Mouse (Mus musculus) heart, postnatal 0 days (tissue): ENCODE measurements around the gene Tent2. TPM values are rescaled to one million over a fixed set of nuclear protein-coding genes. Genes with fewer than 3 reads are reported as not detected.

ENCODE experiments used
- ATAC-seq: fragments of 200-750 bp; cut with Nextera tagmentation; 2 replicates; pipeline ENCODE4 v1.8.0; 2017; ENCODE audit warnings: low read depth, moderate number of reproducible peaks, moderate library complexity; ENCODE audit not compliant: insufficient read depth
- DNase-seq: peaks from one replicate; pipeline ENCODE4 v3.0.0-alpha.2; 2016; ENCODE audit warnings: low spot score
- H3K27ac ChIP-seq: fragments of 300-500 bp; sonication (generic); 2 replicates; pipeline ENCODE4 v1.5.1; 2014; ENCODE audit warnings: low read depth, mild to moderate bottlenecking
- H3K27me3 ChIP-seq: fragments of 300-500 bp; sonication (generic); 2 replicates; pipeline ENCODE4 v1.6.1; 2014; ENCODE audit warnings: low read length, mixed read lengths; ENCODE audit not compliant: control insufficient read depth, insufficient read depth
- H3K36me3 ChIP-seq: fragments of 300-500 bp; sonication (generic); replicated peaks from 2 replicates; pipeline ENCODE4 v1.6.1; 2014; ENCODE audit warnings: low read length, mixed read lengths; ENCODE audit not compliant: control insufficient read depth, insufficient read depth
- H3K4me1 ChIP-seq: fragments of 300-500 bp; sonication (generic); 2 replicates; pipeline ENCODE4 v1.6.1; 2014; ENCODE audit warnings: antibody characterized with exemption; ENCODE audit not compliant: control insufficient read depth, insufficient read depth
- H3K4me2 ChIP-seq: fragments of 300-500 bp; sonication (generic); 2 replicates; pipeline ENCODE4 v1.6.1; 2014; ENCODE audit warnings: low read depth, mild to moderate bottlenecking, low read length, moderate library complexity
- H3K4me3 ChIP-seq: fragments of 300-500 bp; sonication (generic); 2 replicates; pipeline ENCODE4 v1.5.1; 2014; ENCODE audit warnings: low read depth, low read length
- H3K9ac ChIP-seq: fragments of 300-500 bp; sonication (generic); replicated peaks from 2 replicates; pipeline ENCODE4 v1.6.1; 2014; ENCODE audit warnings: low read depth, low read length, mixed read lengths
- H3K9me3 ChIP-seq: fragments of 300-500 bp; sonication (generic); replicated peaks from 2 replicates; pipeline ENCODE4 v1.6.1; 2016; ENCODE audit warnings: low read length; ENCODE audit not compliant: control insufficient read depth
- CTCF ChIP-seq: IDR thresholded peaks from 2 replicates; pipeline ENCODE4 v1.5.1; 2016; ENCODE audit warnings: antibody characterized with exemption, control low read depth, low read depth
- EP300 ChIP-seq: IDR thresholded peaks from 2 replicates; pipeline ENCODE4 v1.6.1; 2016; ENCODE audit warnings: antibody characterized with exemption, low read depth
- WGBS: fragments of 180-500 bp; shearing (Covaris S2); extraction: QIAGEN DNeasy Blood & Tissue Kit; methylation state at CpG from one replicate; pipeline ENCODE4 v1.1.7; 2014; 5-methylcytosine and 5-hydroxymethylcytosine counted together
- polyA plus RNA-seq: library from polyadenylated mRNA; unstranded; fragments of >200 nt; fragmentation: Nextera tagmentation; extraction: Ambion mirVana; gene quantifications from 2 replicates; pipeline ENCODE4 v1.2.1, GENCODE M21; 2015
- total RNA-seq: library from RNA; depleted of rRNA; stranded (reverse); fragments of >200 nt; gene quantifications from 2 replicates; pipeline ENCODE4 v1.2.3, GENCODE M21; 2014; ENCODE audit warnings: low replicate concordance

The Tent2 gene
- total and polyA plus RNA-seq, 2 experiments from 2014 or later, result 19.2 to 34.0 TPM

DNA sequence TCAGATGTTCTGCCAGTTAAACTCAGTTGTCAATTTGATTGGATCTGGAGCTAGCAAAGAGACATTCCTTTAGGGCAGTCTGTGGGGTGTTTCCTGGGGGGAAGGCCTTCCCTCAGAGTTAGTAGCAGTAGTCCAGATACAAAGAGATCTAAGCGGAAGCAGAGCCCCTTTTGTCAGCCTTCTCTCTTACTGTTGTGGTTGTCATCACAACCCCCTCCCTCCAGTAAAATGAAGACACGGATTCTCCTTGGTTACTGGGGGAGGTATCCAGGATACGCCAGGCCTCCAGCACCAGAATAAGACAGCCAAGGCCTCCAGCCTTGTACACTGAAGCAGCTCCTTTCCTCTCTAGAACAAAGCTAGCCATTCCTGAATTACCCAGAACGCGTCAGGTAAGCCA, 63.2 kb downstream of the Tent2 start:
- DNase-seq, result no peak
- Histone ChIP-seq H3K27ac (no peak overlapping the region), H3K9ac (no peak overlapping the region), H3K4me2 (no peak overlapping the region), H3K4me1 (peaks cover 5% of the 10 kb centered on the region; the same call in 1 of the 2 replicates), H3K9me3 (no peaks in the 10 kb centered on the region), H3K36me3 (no peaks in the 10 kb centered on the region), H3K27me3 (no peaks in the 10 kb centered on the region), H3K4me3 (no peak overlapping the region)
- WGBS, result 76% methylated on average over 5 of the region's 5 CpGs
- ATAC-seq, result no peak
- TF ChIP-seq CTCF, result no peak
- TF ChIP-seq EP300, result no peak

DNA sequence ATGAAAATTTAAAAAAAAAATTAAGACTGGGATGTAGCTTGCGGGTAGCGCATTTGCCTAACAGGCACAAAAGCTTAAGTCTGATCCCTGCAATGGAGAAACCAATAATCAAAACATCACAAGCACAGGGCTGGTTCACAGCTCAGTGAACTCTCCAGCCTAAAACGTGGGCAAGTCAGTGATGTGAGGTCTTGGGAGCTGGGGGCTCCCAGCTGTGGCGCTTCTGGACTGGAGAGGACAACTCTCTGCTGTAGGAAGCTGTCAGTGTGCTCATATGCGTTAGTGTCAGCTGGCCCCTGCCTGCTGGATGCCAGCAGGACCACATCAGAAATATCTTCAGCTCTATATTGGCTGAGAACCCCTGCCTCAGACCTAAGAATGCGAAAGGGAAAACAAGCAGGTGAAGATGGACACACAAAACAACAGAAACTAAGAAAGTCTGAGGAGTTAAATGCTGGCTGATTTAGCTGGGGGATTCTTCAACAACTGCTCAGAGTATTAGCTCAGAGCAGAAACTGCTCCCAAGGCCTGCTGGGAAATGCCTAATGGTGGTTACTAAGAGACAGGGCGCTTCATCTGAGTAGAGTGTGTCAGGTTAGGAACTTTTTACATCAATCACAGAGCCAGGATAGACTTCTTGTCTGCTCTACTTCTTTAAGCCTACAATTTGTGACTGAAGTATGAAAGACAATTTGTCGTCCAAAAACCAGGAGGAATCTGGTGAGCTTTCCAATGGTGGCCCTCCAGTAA, 63.9 kb downstream of the Tent2 start:
- Histone ChIP-seq H3K4me2 (no peak overlapping the region), H3K27ac (no peak overlapping the region), H3K9ac (no peak overlapping the region; the same call in 1 of the 2 replicates), H3K27me3 (no peaks in the 10 kb centered on the region), H3K36me3 (no peaks in the 10 kb centered on the region), H3K4me1 (peaks cover 5% of the 10 kb centered on the region; the same call in 1 of the 2 replicates), H3K9me3 (no peaks in the 10 kb centered on the region), H3K4me3 (no peak overlapping the region)
- no peak for DNase-seq
- no peak for TF ChIP-seq EP300
- no peak for TF ChIP-seq CTCF
- 68% methylated on average over 8 of the region's 8 CpGs for whole genome bisulfite sequencing
- ATAC-seq, result no peak

- Histone ChIP-seq H3K4me2 (no peak overlapping the region), H3K9me3 (no peaks in the 10 kb centered on the region), H3K4me3 (no peak overlapping the region), H3K36me3 (no peaks in the 10 kb centered on the region), H3K9ac (no peak overlapping the region), H3K4me1 (no peaks in the 10 kb centered on the region), H3K27me3 (no peaks in the 10 kb centered on the region), H3K27ac (no peak overlapping the region)
- TF ChIP-seq EP300, result no peak
- TF ChIP-seq CTCF, result no peak
- WGBS, result 92% methylated on average over 9 of the region's 9 CpGs
- no peak for DNase-seq
- ATAC-seq, result no peak
Measured at GRCm38 (mm10) chr13:93122321-93122720, 69.9 kb downstream of the Tent2 start.

GRCm38 (mm10) chr13:93117241-93117640, 74.9 kb downstream of the Tent2 start:
- Histone ChIP-seq H3K27ac (peak overlapping the region; percentile 32; the same call in 1 of the 2 replicates), H3K36me3 (no peaks in the 10 kb centered on the region), H3K4me3 (no peak overlapping the region), H3K27me3 (no peaks in the 10 kb centered on the region), H3K4me2 (no peak overlapping the region), H3K9ac (no peak overlapping the region), H3K9me3 (no peaks in the 10 kb centered on the region), H3K4me1 (no peaks in the 10 kb centered on the region)
- DNase-seq (no peak), ATAC-seq (no peak; the same call in 1 of the 2 replicates)
- no peak for TF ChIP-seq EP300
- no peak for TF ChIP-seq CTCF
- 59% methylated on average over 7 of the region's 7 CpGs for WGBS

DNA sequence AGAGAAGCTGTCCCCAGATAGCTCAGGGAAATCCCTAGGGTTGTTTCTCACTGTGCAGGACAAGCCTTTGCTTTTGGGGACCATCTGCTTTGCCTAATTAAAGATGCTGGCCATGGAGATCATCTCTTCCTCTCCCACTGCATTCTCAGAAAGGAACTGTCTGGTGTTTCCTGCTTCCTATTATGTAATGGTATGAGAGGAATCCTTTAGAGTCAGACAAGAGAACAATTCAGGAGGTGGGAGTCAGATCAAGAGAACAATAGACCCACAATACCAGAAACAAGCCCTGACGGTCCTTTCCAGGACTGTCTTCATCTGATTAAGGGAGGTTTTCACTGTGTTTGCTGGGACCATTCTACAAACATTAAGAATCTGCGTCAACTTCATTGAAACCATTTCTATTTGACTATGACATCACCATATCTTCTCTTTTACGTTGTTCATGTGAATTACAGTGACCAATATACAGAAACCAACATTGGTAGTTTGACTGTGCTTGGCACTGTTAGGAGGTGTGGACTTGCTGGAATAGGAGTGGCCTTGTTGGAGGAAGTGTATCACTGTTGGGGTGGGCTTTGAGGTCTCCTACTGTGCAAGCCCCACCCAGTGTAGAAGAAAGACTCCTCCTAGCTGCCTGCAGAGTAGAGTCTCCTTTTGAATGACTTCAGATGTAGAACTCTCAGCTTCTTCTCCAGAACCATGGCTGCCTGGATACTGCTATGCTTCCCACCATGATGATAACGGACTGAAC, 89.7 kb downstream of the Tent2 start:
- TF ChIP-seq EP300 (no peak), CTCF (no peak)
- Histone ChIP-seq H3K9me3 (no peaks in the 10 kb centered on the region), H3K27ac (no peak overlapping the region), H3K4me3 (no peak overlapping the region), H3K4me2 (no peak overlapping the region), H3K9ac (no peak overlapping the region), H3K36me3 (peaks cover 6% of the 10 kb centered on the region; the same call in 1 of the 2 replicates), H3K27me3 (no peaks in the 10 kb centered on the region), H3K4me1 (no peaks in the 10 kb centered on the region)
- 69% methylated on average over 4 of the region's 4 CpGs for WGBS
- peak; percentile 36; the same call in 1 of the 2 replicates for ATAC-seq
- peak; percentile 29 for DNase-seq
